Mouse (Mus musculus): Measurements from ENCODE around the gene Apbb1ip.

DNA sequence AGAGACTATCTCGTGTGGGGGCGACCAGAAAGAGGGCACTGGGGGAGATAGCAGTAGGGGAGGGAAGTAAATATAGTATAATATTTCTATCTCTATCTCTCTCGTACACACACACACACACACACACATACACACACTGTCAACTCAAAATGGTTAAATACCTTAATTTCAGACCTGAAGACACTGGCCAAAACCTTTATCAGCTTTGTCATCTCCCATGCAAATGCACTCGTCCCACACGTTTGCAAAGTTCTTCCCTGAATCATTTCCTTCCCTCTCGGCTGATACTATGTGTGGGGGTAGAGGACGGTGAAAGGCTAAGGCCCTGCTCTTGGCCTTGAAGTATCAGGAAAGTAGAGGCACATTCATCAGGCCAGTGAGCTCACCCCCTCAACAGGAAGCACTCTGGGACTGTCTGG, 12.8 kb upstream of the Apbb1ip start:
- TF ChIP-seq CTCF (IDR thresholded peaks at IDR 0.05; ENCODE audit: low read depth, low read length) = no peak
- TF ChIP-seq POLR2A (IDR thresholded peaks at IDR 0.05; ENCODE audit: extremely low read depth, insufficient read depth, low read length) = no peak
